In genomic region chr11:69095511-69096231, GRCm38 (mm10) we compare ENCODE assay signal across 8 mouse cellular contexts. TPM values are rescaled to one million over a fixed set of nuclear protein-coding genes. Genes with fewer than 3 reads are reported as not detected.
DNase-seq lines count a peak whose midpoint lies in the region; ATAC-seq and TF ChIP-seq lines count a peak whose summit lies in the region.

No protein-coding gene starts in this region.

- peak overlapping the region; percentile 74 for H3K4me3 ChIP-seq in gastrocnemius, adult 2 months
- H3K4me3 ChIP-seq in heart, adult 2 months: peak overlapping the region; percentile 67
- peak overlapping the region; percentile 61 for H3K4me3 ChIP-seq in kidney, embryonic 15.5 days (replicated peaks)

- H3K9ac ChIP-seq in heart, adult 2 months (ENCODE audit: low read depth, low read length): peak overlapping the region; percentile 81
- peak overlapping the region; percentile 62 for H3K9ac ChIP-seq in kidney, embryonic 15.5 days

- no peaks in the 10 kb centered on the region for H3K79me2 ChIP-seq in heart, adult 2 months (replicated peaks; ENCODE audit: control insufficient read depth, insufficient read depth, low read length)

- H3K27me3 ChIP-seq in heart, adult 2 months (ENCODE audit: control insufficient read depth, insufficient read depth, low read length): no peaks in the 10 kb centered on the region
- H3K27me3 ChIP-seq in kidney, embryonic 15.5 days: no peaks in the 10 kb centered on the region

- DNase-seq in gastrocnemius, adult 2 months: peak; percentile 61
- DNase-seq in gastrocnemius, postnatal 14 days: no peak
- DNase-seq in Muller cell, postnatal 12 days (ENCODE audit: inconsistent ontology term): peak; percentile 69
- DNase-seq in heart, adult 2 months: peak; percentile 67 to 71
- peak; percentile 72 for DNase-seq in lung, postnatal 25 days (ENCODE audit: low spot score)
- DNase-seq in testis, postnatal 10 days (ENCODE audit: low spot score): peak; percentile 61
- DNase-seq in left cerebral cortex, adult 11 months (ENCODE audit: low spot score): no peak

- peak overlapping the region; percentile 100 for H3K27ac ChIP-seq in gastrocnemius, adult 2 months
- peak overlapping the region; percentile 98 for H3K27ac ChIP-seq in heart, adult 2 months
- H3K27ac ChIP-seq in kidney, embryonic 15.5 days: peak overlapping the region; percentile 95

- intact Hi-C loops in gastrocnemius, adult 2 months (cut with DNase I): loop anchor here (2.0 kb wide), 1 partner anchor 27 kb away; the partner anchor contains the start of gene 9130213A22Rik
- intact Hi-C loops in gastrocnemius, postnatal 14 days (cut with DNase I; ENCODE audit: low total_unique reads): no loop called here
- intact Hi-C loops in heart, adult 2 months (cut with DNase I): loop anchor here (5.0 kb wide), 1 partner anchor 138 kb away; the partner anchor contains the start of gene Arhgef15

- H3K4me1 ChIP-seq in heart, adult 2 months (ENCODE audit: control insufficient read depth, insufficient read depth, low read length): peaks cover 10% of the 10 kb centered on the region
- H3K4me1 ChIP-seq in kidney, embryonic 15.5 days: peaks cover 79% of the 10 kb centered on the region

- TF ChIP-seq POLR2A in heart, adult 2 months (IDR thresholded peaks at IDR 0.05; ENCODE audit: insufficient read depth, low read depth, low read length): peak; percentile 70

- ATAC-seq in kidney, embryonic 15.5 days (replicated peaks; ENCODE audit: low FRiP score): no peak

- H3K4me2 ChIP-seq in kidney, embryonic 15.5 days: peak overlapping the region; percentile 96

- WGBS in heart, adult 2 months: under 1% methylated on average over 27 of the region's 27 CpGs
- WGBS in kidney, embryonic 15.5 days: 2% methylated on average over 27 of the region's 27 CpGs

- no peak for TF ChIP-seq CTCF in gastrocnemius, adult 2 months (IDR thresholded peaks at IDR 0.05)
- no peak for TF ChIP-seq CTCF in heart, adult 2 months (IDR thresholded peaks at IDR 0.05)

- H3K36me3 ChIP-seq in heart, adult 2 months (ENCODE audit: control insufficient read depth, insufficient read depth, low read length): peaks cover 7% of the 10 kb centered on the region
- peaks cover 22% of the 10 kb centered on the region for H3K36me3 ChIP-seq in kidney, embryonic 15.5 days

- no peak for TF ChIP-seq EP300 in heart, adult 2 months (IDR thresholded peaks at IDR 0.05; ENCODE audit: insufficient read depth, low read depth, low read length)

- no peaks in the 10 kb centered on the region for H3K9me3 ChIP-seq in kidney, embryonic 15.5 days (replicated peaks)

RNA-seq across cellular contexts. Expression of gene Per1, which starts 0.7 kb away (rescaled TPM):
- total RNA-seq in gastrocnemius, adult 2 months (2021): 10 to 100 TPM; 68.2 to 76.8 TPM
- 10 to 100 TPM; 22.1 to 77.5 TPM for total RNA-seq in gastrocnemius, postnatal 14 days (2021)
- total RNA-seq in heart, adult 2 months (2021): 10 to 100 TPM; 44.4 to 79.8 TPM
- polyA plus RNA-seq in heart, adult 2 months (2012; rRNA removed): 18.0 and 36.4 TPM in 2 replicates
- polyA plus RNA-seq in kidney, embryonic 15.5 days (2015; fragmentation: Nextera tagmentation; extraction: Ambion mirVana): 12.1 and 13.7 TPM in 2 replicates

RNA-seq across cellular contexts. Expression of gene Vamp2, which starts 7.4 kb away (rescaled TPM):
- total RNA-seq in gastrocnemius, adult 2 months (2021): 10 to 100 TPM; 38.0 to 42.7 TPM
- total RNA-seq in gastrocnemius, postnatal 14 days (2021): 10 to 100 TPM; 37.9 to 39.7 TPM
- 10 to 100 TPM; 63.4 to 70.8 TPM for total RNA-seq in heart, adult 2 months (2021)
- 83.0 and 90.0 TPM in 2 replicates for polyA plus RNA-seq in heart, adult 2 months (2012; rRNA removed)
- polyA plus RNA-seq in kidney, embryonic 15.5 days (2015; fragmentation: Nextera tagmentation; extraction: Ambion mirVana): 83.5 and 101 TPM in 2 replicates

RNA-seq across cellular contexts. Expression of gene Hes7, which starts 24.5 kb away (rescaled TPM):
- not detected for total RNA-seq in gastrocnemius, adult 2 months (2021)
- total RNA-seq in gastrocnemius, postnatal 14 days (2021): under 1 TPM in 1 of 2 experiments, not detected in 1; 0.10 TPM
- under 1 TPM in 1 of 2 experiments, not detected in 1; 0.11 TPM for total RNA-seq in heart, adult 2 months (2021)
- polyA plus RNA-seq in heart, adult 2 months (2012; rRNA removed): 0.10 TPM in 1 of 2 replicates, not detected in the other
- polyA plus RNA-seq in kidney, embryonic 15.5 days (2015; fragmentation: Nextera tagmentation; extraction: Ambion mirVana): 0.42 and 0.46 TPM in 2 replicates

RNA-seq across cellular contexts. Expression of gene Tmem107, which starts 25.1 kb away (rescaled TPM):
- total RNA-seq in gastrocnemius, adult 2 months (2021): 1 to 10 TPM; 3.9 to 5.7 TPM
- 1 to 10 TPM; 2.9 to 4.7 TPM for total RNA-seq in gastrocnemius, postnatal 14 days (2021)
- total RNA-seq in heart, adult 2 months (2021): 1 to 10 TPM; 5.6 to 6.6 TPM
- polyA plus RNA-seq in heart, adult 2 months (2012; rRNA removed): 15.9 and 26.1 TPM in 2 replicates
- polyA plus RNA-seq in kidney, embryonic 15.5 days (2015; fragmentation: Nextera tagmentation; extraction: Ambion mirVana): 60.8 and 64.3 TPM in 2 replicates

RNA-seq across cellular contexts. Expression of gene 9130213A22Rik, which starts 26.7 kb away (rescaled TPM):
- total RNA-seq in gastrocnemius, adult 2 months (2021): under 1 TPM in 1 of 2 experiments, not detected in 1; 0.20 TPM
- under 1 TPM in 1 of 2 experiments, not detected in 1; 0.18 TPM for total RNA-seq in gastrocnemius, postnatal 14 days (2021)
- under 1 TPM; 0.21 to 0.23 TPM for total RNA-seq in heart, adult 2 months (2021)
- polyA plus RNA-seq in heart, adult 2 months (2012; rRNA removed): 0.82 and 1.00 TPM in 2 replicates
- polyA plus RNA-seq in kidney, embryonic 15.5 days (2015; fragmentation: Nextera tagmentation; extraction: Ambion mirVana): 0.27 and 0.51 TPM in 2 replicates

Comparison
In these comparisons a context has a peak if more than half of its experiments do, and no peak if none do; other contexts are left out.
1. DNase-seq: peak in gastrocnemius, adult 2 months (single experiment), Muller cell, postnatal 12 days (single experiment), heart, adult 2 months (2 of 2), lung, postnatal 25 days (single experiment) and testis, postnatal 10 days (single experiment); none in gastrocnemius, postnatal 14 days (single experiment) and left cerebral cortex, adult 11 months (single experiment).
2. Peak in every context shown above with its lines, with median percentiles within 50 percentile points of each other: H3K27ac ChIP-seq and H3K4me3 ChIP-seq.